Mouse (Mus musculus) spleen, postnatal 10 days (tissue): Measurements from ENCODE around the gene Rnf150.

ENCODE experiments used
- DNase-seq, 2 experiments: peaks; one replicate each; pipeline ENCODE4 v3.0.0; 2021 to 2022; ENCODE audit warnings: low spot score in 2 of 2

The Rnf150 gene

DNA sequence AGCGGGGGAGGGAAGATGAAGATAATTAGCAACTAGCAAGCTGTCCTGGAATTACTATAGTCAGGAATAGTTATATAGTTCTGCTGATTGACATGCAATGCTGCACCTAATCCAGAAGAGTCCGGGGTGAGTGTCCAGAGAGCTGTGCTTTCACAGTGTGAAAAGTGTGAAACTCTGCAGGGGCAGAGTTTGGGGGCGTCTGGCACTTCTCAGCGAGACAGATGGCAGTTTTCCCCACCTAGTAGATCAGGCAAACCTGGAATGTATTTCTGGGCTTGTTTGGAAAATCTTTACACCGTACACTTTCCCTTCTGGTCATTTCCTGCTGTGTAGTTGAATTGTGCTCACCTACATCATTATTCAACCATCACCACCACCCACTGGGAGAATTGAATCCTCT, 148.6 kb downstream of the Rnf150 start:
- DNase-seq = no peak

DNA sequence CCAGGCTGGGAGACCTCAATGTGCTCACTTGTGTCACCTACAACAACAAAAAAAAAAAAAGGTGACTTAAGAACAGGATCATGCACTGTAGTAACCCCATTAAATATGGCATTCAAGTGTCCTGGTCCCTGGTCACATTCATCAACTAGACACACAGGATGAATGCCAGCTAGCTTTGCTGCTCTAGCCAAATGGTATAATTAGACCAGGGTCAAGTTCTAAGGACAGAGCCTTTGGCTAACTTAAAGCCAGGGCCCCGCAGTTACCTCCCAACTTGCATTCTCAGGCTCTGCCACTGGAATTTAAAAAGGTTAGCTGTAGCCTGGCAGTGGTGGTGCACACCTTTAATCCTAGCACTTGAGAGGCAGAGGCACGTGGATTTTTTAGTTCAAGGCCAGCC, 165.1 kb downstream of the Rnf150 start:
- no peak for DNase-seq

DNA sequence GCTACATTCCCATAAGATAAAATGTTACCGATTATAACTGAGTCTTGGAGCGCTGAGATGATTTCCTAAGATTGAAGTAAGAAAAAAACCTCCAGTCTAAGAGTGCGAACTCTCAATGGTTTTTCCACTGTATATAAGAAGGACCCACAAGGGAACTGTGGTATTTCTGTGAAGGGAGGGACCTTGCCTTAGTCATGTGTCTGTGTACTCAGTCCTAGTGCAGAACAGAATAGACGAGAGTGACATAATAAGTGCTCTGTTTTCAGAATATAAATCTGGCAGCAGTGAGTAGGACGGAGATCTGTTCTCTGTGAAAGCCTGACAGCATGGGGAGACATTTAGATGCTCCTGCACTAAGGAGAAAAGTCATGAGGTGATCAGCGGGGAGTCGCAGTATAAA, 169.6 kb downstream of the Rnf150 start:
- no peak for DNase-seq

DNA sequence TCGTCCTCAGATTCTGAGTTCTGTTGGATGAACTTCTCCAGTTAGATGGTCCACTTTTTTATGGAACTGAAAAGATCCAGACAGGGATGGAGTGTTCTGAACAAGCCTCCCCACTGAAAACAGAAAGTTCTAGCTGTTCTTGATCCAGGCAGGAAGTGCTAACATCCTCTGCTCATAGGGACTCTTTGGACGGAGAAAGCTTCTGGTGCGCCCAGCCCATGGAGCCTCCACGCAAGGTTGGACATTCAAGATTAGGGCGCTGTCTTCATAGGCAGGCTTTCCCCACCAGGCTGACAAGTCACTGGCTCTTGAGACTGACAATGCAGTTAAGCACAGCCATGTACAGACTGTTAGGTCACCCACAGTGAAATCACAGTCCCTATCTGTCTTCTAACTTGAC, 172.0 kb downstream of the Rnf150 start:
- DNase-seq = no peak

DNA sequence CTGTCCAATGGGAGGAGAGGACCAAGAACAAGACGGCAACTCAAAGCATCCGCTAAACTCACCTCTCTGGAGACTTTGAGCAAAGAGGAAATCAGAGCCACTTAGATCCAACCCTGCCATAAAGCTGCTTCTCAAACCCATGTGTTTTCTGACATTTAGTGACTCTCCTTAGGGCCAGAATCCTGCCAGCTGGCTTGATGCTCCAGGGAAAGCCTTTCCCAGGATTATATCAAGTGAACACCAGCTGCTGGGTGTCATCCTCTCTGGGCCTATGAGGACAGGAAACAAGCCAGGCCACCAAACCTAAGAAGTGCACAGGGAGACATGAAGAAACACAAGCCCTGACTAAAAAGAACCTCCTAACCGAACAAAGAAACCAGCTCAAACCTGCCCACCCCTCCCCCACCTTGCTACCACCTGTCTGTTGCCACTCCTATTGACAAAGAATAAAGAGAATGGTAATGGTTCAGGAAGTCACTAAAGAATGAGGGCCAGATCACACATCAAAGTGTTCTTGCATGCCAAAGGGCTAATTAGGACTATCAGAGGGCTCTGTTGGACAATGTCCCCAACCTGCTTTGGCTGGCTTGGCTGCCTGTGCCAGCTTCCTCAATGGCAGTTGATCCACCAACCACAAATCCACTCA, 173.5 kb downstream of the Rnf150 start:
- DNase-seq = no peak

DNA sequence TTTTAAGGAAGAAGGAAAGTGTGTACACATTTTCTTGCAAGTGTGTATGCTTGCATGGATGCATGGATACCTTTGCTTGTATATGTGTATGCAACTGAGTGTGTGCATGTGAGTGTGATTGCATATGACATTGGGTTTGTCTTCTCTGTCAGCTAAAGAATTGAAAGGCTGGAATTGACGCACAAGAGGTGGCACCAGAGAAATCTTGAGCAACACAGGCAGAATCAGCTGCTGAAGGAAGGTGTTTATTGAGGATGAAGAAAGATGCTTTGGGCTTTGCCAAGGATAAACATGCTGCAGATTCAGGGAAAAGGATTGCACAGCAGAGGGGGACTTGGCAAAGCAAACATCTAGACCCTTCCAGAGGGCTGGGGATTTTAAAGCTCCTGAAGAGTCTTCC, 174.2 kb downstream of the Rnf150 start:
- DNase-seq = no peak

DNA sequence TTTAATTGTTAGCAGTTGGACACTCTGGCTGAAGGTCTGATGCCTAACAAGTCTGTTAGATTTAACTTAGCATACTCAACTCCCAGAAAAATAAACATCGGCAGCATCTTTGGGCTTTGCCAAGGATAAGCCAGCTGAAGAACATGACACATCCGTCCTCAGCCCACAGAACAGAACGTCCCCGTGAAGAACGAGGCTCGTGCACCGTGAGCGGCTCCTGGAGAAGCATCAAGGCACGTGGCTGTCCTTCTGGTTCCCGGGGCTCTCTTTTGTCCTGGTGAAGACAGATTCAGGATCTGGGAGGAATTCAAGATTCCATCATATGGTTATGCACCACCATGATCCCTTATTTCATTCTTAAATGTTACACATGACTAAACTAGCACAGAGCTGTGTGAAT, 175.4 kb downstream of the Rnf150 start:
- no peak for DNase-seq

DNA sequence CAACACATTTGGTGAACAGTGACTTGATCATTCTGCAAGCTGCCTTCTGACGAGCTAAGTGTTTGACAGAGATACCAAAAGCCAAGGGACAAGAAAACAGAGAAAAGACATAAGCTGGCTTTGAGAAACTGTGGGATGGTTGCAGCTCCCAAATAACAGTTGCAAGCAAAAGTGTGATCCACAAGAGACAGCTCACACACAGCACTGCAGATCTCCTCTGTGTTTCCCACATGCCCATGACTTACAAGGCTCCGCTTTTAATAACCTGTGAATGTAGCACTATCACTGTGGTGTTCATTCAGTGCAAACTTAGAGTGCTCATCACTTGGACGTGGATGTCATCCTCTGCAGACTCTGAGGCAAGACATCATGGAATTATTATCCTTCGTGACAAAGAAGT, 178.3 kb downstream of the Rnf150 start:
- no peak for DNase-seq

DNA sequence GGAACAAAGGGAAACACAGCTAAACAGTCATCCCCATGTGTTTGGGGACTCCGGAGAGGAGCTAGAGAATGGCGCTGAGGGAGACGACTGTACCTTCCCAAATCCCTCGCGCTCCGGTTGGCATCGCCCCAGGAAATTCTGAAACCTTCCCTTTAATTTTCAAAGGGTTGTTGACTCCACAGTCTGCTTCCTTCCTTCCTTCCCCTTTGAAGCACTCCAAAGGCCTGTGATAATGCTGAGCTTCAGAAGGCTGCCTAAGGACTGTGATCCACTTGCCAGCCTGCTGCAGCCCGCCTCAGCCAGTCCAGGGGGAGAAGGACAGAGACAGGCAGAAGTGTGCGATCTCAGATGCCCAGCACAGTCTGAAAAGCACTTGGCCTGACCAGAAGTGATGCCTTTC, 183.8 kb downstream of the Rnf150 start:
- DNase-seq = no peak

DNA sequence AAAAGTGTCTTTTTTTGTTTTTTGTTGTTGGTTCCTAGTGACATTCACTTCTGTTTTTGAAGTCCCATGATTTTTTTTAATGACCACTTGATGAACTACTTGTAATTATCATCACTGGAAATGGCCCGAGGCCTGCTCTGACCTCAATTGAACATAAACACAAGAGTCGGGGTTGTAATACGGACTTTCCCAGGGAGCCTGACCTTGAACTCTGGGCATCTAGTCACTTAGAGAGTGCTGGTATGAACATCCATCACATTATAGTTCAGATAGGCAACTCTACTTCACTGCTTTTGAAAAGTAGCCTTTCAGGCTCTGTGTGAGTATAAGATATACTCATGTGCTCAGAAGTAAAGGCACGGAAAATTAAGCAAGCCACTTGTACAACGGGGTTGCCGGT, 185.4 kb downstream of the Rnf150 start:
- no peak for DNase-seq

DNA sequence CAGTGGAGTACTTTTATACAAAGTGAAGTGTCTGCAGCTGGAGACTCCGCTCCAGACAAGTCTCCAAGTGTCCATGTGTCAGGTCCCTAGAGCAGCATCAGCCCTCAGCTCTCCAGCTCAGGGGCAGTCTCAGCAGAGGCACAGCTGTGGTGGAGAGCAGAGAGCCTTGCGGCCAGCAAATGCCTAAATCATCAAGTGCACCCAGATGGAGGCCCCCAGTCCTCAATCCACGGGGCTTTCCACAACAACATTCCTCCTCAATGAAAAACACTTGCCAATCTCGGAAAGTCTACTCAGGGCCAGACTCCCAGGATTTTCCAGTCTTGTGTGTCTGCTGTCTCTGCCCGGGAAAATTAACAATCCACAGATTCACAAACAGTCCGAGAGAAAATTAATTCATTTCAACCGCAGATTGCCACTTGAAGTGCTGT, 186.0 kb downstream of the Rnf150 start:
- no peak for DNase-seq

DNA sequence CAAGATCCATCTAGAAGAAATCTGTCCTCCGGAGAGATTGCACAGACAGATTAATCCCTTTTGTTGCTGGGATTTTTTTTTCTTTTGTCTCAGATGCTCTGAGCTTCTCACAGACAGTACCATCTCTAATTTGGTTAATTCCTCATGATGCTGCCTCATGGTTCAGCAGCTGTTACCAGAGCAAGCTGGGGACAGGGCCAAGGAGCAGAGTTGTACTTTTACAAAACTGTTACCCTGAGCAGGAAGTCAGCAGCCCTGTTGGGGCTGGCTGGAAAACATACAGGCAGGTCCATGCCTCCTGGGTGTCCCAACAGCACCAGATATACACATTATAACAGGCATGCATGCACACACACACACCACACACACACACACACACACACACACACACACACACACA, 186.5 kb downstream of the Rnf150 start:
- DNase-seq = no peak

DNA sequence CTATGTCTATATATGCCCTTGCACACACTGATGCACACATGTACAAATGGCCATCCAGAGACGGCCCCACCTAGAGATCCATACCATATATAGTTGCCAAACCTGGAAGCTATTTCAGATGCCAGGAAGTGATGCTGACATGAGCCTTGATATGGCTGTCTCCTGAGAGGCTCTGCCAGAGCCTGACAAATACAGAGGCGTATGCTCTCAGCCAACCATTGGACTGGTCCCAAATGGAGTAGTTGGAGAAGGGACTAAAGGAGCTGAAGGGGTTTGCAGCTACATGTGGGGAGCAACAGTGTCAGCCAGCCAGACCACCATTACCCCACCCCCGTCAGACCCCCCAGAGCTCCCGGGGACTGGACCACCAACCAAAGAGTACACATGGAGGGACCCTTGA, 189.7 kb downstream of the Rnf150 start:
- no peak for DNase-seq

DNA sequence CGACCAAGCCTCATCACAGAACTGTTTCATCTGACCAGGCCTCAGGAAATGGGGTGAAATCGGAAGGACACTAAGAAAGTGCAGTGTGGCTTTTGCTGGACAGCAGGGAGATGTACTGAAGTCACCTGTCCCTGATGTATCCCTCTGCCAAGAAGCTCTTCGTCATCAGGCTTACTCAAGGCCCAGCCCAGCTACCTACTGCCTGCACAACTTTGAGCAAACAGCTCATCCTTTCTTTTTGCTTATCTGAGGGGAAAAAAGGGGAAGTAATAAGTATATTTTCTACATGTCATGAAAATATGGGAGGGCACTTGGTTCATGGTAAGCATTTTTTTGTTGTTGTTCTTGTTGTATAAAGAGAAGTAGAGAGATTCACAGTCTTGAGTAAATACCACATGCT, 191.6 kb downstream of the Rnf150 start:
- no peak for DNase-seq

DNA sequence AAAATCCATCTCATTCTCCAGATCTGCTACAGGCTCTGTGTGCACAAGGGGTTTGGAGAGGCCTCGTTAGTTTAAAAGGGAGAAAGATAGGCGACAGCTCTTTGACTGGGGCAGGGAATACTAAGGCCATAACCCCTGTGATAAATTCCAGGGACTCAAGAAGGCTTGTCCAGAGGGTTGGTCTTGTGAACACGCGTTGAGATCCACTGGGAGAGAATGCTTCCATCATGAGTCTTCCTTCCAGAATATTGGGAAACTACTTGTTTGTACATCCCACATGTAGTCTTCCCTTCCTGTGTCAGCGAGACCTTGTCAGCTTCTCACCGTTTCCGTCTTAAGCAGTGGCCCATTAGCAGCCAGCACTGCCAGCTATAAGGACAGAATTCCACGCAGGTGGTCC, 195.8 kb downstream of the Rnf150 start:
- no peak for DNase-seq

DNA sequence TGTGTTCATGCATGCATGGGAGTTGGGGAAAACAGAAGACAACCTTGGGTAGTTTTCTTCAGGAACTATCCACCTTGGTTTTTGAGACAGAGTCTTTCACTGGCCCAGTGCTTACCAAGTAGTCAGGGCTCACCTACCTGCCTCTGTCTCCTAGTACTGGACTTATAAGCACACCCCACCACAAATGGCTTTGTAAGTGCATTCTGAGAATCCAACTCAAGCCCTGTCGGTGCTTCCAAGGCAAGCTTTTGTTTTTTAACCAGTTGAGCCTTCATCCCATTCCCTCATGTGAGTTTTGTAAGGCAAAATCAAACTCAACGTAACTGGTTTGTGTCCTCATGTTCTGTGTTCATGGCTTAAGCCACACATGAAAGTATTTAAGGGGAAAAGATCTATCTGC, 196.9 kb downstream of the Rnf150 start:
- no peak for DNase-seq

DNA sequence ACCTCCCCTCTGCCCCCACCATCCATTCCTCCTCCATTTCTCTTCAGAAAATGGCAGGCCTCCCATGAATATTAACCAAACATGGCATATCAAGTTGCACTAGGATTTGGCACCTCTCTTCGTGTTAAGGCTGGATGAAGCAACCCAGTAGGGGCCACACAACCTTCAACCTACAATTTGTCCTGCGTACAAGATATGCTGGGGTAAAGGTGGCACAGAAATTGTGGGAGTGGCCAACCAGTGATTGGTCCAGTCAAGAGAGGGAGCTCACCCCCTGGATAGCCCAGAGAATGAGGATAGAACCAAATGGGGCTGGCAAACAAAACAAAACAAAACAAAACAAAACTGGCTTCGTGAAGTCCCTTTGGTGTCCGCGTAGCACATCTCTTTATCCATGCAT, 198.1 kb downstream of the Rnf150 start:
- no peak for DNase-seq

DNA sequence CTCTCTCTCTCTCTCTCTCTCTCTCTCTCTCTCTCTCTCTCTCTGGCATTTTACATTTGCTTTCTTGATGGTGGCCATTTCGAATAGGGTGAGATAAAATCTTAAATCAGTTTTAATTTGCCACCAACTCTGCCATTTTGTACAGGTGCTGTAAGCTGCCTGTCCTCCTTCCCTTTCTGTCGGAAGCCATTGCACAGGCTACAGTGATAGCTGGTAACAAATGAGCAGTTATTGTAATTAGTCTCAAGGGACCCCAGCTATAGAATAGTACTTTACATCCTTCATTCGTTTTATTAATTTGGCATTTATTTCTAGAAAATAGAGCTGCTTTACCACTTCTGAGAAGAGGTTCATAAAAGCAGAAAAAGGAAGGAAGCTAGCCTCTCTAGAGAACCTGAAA, 198.7 kb downstream of the Rnf150 start:
- no peak for DNase-seq

DNA sequence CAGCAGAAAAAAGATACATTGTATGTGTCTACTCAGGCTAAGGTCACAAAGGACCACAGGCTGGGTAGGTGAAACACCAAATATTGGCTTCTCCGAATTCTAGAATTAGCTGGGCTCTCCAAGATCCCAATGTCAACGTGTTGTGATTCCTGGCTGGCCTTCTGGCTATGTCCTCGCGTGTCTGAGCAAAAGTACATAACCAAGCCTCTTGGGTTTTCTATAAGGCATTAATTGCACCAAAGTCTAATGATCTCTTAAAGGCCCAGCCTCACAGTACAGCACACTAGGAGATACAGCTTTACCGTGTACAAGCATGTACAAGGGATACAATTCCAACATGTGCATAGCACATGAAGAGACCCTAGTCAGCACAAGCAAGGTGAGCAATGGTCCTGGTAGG, 199.1 kb downstream of the Rnf150 start:
- no peak for DNase-seq

DNA sequence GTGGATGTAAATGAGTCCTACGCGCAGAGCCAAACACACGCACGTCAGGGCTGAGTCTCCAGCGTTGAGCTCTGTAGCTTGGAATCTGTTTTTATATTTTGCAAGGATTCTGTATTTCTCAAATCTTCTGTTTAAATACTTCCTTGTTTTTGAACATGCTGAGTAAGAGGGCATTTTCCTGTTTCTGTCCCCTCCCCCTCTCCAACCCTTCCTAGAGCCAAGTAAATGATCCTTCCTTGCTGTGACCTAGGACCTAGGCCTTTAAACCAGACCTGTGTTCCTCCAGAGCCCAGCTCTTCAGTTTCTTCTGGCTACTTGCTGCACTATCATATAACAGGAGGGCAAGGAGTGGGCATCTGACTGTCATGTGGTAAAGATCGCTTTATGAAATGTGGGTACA, 200.9 kb downstream of the Rnf150 start:
- DNase-seq = no peak

DNA sequence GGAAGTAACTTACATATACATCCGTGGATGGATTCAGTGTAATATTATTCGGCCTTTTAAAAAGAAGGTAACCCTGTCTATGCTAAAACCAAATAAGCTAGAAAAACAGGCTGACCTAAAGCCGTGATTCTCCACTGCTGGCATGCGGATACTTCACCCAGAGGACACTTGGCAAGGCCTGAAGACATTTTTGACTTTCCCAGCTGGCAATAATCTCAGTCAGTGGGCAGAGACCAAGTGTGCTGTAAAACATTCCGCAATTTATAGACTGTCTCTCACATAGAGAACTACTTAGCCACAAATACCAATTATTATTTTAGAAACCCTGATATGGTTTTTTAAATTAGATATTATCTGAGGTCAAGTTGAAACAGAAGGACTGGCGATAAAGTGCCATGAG, 202.9 kb downstream of the Rnf150 start:
- DNase-seq = no peak

DNA sequence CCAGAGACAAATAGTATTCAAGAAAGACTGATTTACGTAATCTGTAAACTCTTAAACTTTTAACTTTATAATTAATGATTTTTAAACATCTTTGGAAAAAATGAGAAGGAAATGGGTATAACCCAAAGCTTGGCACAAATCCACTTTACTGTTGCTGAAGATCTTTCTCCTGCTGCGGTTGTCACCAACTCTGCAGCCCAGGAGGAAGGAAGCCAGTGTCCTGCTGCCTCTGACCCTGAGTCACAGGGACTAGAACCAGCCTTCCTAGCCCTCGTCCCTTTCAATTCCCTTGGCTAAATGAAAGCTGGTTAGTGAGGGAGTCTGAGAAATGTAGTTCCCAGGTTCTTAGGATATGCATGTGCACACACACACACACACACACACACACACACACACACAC, 203.7 kb downstream of the Rnf150 start:
- no peak for DNase-seq

DNA sequence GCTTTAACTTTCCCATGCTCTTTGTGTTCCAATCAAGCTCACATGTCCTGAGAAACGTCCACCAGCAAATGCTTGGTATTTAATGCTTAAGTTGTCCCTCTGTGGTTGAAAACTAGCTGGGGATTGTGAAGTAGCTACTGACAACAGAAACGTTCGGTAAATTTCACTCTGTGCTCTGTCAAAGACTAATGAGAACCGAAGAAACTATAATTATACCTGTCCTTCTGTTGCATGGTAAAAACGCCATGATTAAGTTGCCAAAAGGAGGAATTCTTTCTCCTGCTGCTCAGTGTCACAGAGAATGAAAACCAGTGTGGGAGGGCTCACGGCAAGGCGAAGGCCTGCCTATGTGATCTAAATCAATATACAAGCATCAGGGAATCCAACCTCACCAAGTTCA, 204.8 kb downstream of the Rnf150 start:
- no peak for DNase-seq

DNA sequence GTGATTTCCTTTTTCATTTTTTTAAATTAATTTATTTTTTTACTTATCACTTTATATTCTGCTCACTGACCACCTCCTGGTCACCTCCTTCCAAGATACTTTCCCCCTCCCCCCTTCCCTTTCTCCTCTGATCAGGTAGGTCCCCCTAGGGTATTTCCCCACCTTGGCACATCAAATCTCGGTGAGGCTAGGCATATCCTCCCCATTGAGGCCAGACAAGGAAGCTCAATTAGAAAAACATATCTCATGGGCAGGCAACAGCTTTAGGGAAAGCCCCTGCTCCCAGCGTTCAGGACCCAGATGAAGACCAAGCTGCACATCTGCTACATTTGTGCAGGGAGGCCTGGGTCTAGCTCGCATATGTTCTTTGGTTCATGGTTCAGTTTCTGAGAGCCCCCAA, 211.1 kb downstream of the Rnf150 start:
- no peak for DNase-seq

DNA sequence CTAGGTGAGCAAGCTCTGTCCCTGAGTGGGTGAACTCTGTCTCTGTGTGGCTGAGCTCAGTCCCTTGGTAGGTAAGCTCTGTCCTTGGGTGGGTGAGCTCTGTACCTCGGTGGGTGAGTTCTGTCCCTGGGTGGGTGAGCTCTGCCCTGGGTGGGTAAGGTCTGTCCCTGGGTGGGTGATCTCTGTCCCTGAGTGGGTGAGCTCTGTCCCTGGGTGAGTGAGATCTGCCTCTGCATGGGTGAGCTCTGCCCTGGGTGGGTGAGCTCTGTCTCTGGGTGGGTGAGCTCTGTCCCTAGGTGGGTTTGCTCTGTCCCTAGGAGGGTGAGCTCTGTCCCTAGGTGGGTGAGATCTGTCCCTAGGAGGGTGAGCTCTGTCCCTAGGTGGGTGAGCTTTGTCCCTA, 213.5 kb downstream of the Rnf150 start:
- no peak for DNase-seq
